Mouse (Mus musculus) heart, embryonic 11.5 days (tissue): ENCODE measurements at regions not wholly inside any gene's neighbourhood (a gene's known extent, or its start where the extent isn't known, plus 50 kb on each side); places are given as distances from the start of the nearest gene placed in this dataset.

Experiments used
- ATAC-seq: fragments of 200-750 bp; cut with Nextera tagmentation; replicated peaks from 2 replicates; pipeline ENCODE4 v1.8.0; 2017; ENCODE audit warnings: moderate library complexity; ENCODE audit not compliant: insufficient number of reproducible peaks, low FRiP score, low TSS enrichment
- H3K27ac ChIP-seq: fragments of 300-500 bp; sonication (generic); 2 replicates; pipeline ENCODE4 v1.5.1; 2014; ENCODE audit warnings: mild to moderate bottlenecking, low read depth, low read length
- H3K27me3 ChIP-seq: fragments of 300-500 bp; sonication (generic); 2 replicates; pipeline ENCODE4 v1.6.1; 2014; ENCODE audit warnings: mild to moderate bottlenecking, low read length, mixed read lengths; ENCODE audit not compliant: control insufficient read depth, insufficient read depth
- H3K36me3 ChIP-seq: fragments of 300-500 bp; sonication (generic); 2 replicates; pipeline ENCODE4 v1.6.1; 2014; ENCODE audit warnings: mild to moderate bottlenecking, low read length, moderate library complexity, mixed read lengths; ENCODE audit not compliant: control insufficient read depth, insufficient read depth
- H3K4me1 ChIP-seq: fragments of 300-500 bp; sonication (generic); 2 replicates; pipeline ENCODE4 v1.6.1; 2014; ENCODE audit warnings: low read length; ENCODE audit not compliant: control insufficient read depth, insufficient read depth
- H3K4me2 ChIP-seq: fragments of 300-500 bp; sonication (generic); 2 replicates; pipeline ENCODE4 v1.6.1; 2014; ENCODE audit warnings: mild to moderate bottlenecking, moderate library complexity
- H3K4me3 ChIP-seq: fragments of 300-500 bp; sonication (generic); 2 replicates; pipeline ENCODE4 v1.5.1; 2014; ENCODE audit warnings: low read depth, low read length
- H3K9ac ChIP-seq: fragments of 300-500 bp; sonication (generic); 2 replicates; pipeline ENCODE4 v1.6.1; 2014; ENCODE audit warnings: mild to moderate bottlenecking, low read depth, low read length, moderate library complexity
- H3K9me3 ChIP-seq: fragments of 300-500 bp; sonication (generic); replicated peaks from 2 replicates; pipeline ENCODE4 v1.6.1; 2016; ENCODE audit warnings: low read length; ENCODE audit not compliant: control insufficient read depth
- WGBS: fragments of 180-500 bp; shearing (Covaris S2); extraction: QIAGEN DNeasy Blood & Tissue Kit; methylation state at CpG from one replicate; pipeline ENCODE4 v1.1.7; 2014; ENCODE audit not compliant: insufficient replicate concordance; 5-methylcytosine and 5-hydroxymethylcytosine counted together

DNA sequence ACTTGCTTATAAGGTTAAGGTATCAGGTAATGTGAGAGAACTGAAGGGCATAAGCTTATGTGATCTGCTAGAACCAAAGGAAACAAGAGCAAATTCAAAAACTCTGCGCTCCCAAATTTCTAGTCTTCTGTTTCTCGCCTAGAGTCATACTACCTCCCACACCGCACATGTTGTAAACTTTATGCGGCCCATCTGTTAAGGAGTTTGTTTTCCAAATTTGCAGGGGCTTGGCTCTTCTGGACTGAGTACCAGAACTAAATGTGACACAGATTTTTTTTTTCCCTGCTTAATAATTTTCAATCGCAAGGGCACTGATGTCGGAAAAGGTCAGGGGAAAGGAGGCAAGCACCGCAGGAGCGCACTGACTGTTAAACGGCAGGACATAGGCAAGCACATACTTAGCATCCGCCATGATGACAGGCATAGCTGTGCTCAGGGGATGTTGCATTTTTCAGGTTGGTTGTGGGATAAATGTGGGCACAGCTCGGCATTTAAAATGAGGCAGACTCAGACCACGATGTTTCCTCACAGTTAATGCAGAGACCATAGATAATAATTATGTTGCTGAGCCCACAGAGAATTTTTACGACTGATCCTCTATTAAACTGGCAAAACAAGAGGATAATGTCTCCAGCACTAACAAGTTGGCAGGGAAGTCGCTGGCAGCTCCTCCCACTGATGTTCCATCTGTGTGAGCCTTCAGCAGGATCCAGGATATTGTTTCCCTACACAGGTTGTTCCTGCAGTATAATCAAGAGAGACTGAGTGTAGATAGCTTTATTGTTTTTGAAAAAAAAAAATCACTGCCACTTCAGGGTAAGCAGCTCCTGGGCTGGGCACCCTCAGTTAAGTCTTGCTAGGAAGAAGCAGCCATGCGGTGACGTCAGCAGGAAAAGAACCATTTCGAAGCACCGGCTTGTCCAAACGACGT is 428.2 kb upstream of the Atp2b1 start:
- Histone ChIP-seq H3K4me3 (no peak overlapping the region), H3K27me3 (no peaks in the 10 kb centered on the region), H3K36me3 (no peaks in the 10 kb centered on the region), H3K27ac (no peak overlapping the region), H3K9me3 (no peaks in the 10 kb centered on the region), H3K9ac (no peak overlapping the region), H3K4me1 (no peaks in the 10 kb centered on the region), H3K4me2 (no peak overlapping the region)
- ATAC-seq = no peak
- WGBS = 86% methylated on average over 20 of the region's 20 CpGs

DNA sequence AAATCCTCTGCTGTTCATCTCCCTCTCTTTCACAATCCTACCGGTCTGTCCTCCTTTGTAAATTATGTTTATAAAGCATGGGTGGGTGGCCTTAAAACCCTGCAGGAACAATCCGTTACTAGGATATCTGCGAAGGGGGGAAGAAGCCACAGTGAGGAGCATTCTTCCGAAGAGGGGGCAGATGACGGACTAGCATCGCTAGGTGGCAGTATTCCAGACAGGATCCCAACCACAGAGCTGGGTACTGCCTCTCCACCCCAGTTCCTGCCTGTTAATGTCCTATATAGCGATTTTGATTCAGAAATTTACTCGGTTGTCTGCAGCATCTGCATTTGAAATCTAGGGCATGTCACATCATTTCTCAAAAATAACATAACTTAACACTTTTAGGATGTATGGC is 419.9 kb upstream of the Atp2b1 start:
- WGBS = 20% methylated on average over 8 of the region's 8 CpGs
- H3K9ac ChIP-seq = no peak overlapping the region
- no peak overlapping the region for H3K4me2 ChIP-seq
- H3K27ac ChIP-seq = no peak overlapping the region
- no peaks in the 10 kb centered on the region for H3K4me1 ChIP-seq
- no peak for ATAC-seq
- no peaks in the 10 kb centered on the region for H3K27me3 ChIP-seq
- H3K36me3 ChIP-seq = no peaks in the 10 kb centered on the region
- H3K9me3 ChIP-seq = no peaks in the 10 kb centered on the region
- no peak overlapping the region for H3K4me3 ChIP-seq

DNA sequence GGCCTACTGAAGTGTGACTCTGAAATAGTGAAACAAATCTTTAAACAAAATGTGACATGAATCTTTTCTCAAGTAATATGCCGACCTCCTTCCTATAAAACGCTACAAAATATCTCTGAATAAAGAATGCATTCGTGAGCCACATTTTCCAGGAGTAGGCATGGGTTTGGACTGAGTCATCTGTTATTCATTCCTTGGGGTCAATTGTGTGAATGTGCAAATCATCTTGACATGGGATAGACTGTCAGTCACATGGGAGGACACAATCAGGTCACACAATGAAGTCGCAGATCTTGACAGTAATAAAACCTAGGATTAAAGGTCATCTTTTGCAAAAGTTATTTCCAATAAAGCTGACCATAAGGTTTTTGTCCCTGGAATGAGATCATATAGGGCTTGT is 418.0 kb upstream of the Atp2b1 start:
- no peak for ATAC-seq
- 78% methylated on average over 4 of the region's 4 CpGs for WGBS
- Histone ChIP-seq H3K4me2 (no peak overlapping the region), H3K4me3 (no peak overlapping the region), H3K9ac (no peak overlapping the region), H3K36me3 (no peaks in the 10 kb centered on the region), H3K9me3 (no peaks in the 10 kb centered on the region), H3K27me3 (no peaks in the 10 kb centered on the region), H3K27ac (no peak overlapping the region), H3K4me1 (no peaks in the 10 kb centered on the region; the same call in 1 of the 2 replicates)

DNA sequence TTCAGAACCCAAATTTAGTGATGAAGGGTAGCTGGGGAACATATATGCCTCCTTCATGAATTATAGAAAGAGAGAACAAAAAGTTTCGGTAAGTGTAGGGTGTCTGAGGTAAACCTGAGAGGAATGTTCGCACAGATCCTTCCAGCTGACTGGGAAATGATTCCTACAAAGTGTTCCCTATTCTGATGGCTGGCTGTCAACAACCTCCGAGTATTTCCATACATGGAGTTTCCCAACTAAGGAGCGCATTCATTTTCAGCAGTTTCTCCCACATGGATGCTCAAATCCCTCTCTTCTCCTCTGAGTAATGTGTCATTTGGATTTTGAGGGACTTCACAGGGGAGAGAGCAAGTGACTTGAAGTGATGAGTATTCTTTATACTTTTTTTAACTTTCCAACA is 413.9 kb upstream of the Atp2b1 start:
- Histone ChIP-seq H3K36me3 (no peaks in the 10 kb centered on the region), H3K27me3 (no peaks in the 10 kb centered on the region), H3K27ac (no peak overlapping the region), H3K4me3 (no peak overlapping the region), H3K4me2 (no peak overlapping the region), H3K9me3 (no peaks in the 10 kb centered on the region), H3K9ac (no peak overlapping the region), H3K4me1 (no peaks in the 10 kb centered on the region; the same call in 1 of the 2 replicates)
- WGBS = 74% methylated on average over 4 of the region's 4 CpGs
- no peak for ATAC-seq

DNA sequence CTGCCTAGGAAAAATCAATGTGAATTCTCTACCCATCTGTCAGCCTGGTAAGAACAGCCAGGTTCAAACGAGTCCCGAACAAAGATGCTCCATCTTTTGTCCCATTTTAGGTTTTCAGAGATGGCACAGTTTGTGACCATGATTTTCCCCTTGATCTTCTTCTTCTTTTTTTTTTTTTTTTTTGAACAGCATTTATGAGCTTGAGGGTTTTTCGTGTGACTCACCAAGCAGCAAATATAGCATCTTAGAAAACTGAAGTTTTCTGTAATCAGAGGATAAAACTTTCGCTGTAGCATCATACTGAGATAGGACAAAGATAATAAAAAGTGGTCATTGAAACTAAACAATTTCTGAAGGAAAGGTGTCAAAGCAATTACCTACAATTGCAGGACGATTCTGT is 412.6 kb upstream of the Atp2b1 start:
- H3K9me3 ChIP-seq = no peaks in the 10 kb centered on the region
- H3K4me2 ChIP-seq = no peak overlapping the region
- no peak overlapping the region for H3K4me3 ChIP-seq
- H3K4me1 ChIP-seq = no peaks in the 10 kb centered on the region; the same call in 1 of the 2 replicates
- no peak overlapping the region for H3K27ac ChIP-seq
- 80% methylated on average over 5 of the region's 5 CpGs for WGBS
- H3K9ac ChIP-seq = no peak overlapping the region
- no peaks in the 10 kb centered on the region for H3K27me3 ChIP-seq
- no peaks in the 10 kb centered on the region for H3K36me3 ChIP-seq
- no peak for ATAC-seq

DNA sequence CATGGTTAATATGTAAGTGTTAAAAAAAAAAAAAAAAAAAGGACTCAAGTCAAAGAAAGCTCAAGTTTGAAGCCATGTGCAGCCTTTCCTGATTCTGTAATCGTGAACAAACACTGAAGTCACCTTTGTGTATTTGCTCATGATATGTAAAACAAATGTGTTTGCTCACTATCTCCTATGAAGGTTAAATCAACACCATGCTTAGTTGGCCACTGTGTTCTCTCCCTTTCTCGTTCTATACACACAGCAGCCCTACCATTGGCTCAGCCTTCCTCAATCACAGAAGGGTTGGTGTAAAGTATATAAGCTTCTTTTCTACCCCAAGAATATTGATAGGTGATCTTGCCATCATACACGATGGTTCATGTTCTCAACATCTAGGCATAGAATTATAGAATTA is 409.7 kb upstream of the Atp2b1 start:
- Histone ChIP-seq H3K27ac (no peak overlapping the region), H3K9me3 (no peaks in the 10 kb centered on the region), H3K4me3 (no peak overlapping the region), H3K36me3 (no peaks in the 10 kb centered on the region), H3K4me2 (no peak overlapping the region), H3K4me1 (no peaks in the 10 kb centered on the region; the same call in 1 of the 2 replicates), H3K9ac (no peak overlapping the region), H3K27me3 (no peaks in the 10 kb centered on the region)
- ATAC-seq = no peak
- 68% methylated on average over 3 of the region's 3 CpGs for WGBS

DNA sequence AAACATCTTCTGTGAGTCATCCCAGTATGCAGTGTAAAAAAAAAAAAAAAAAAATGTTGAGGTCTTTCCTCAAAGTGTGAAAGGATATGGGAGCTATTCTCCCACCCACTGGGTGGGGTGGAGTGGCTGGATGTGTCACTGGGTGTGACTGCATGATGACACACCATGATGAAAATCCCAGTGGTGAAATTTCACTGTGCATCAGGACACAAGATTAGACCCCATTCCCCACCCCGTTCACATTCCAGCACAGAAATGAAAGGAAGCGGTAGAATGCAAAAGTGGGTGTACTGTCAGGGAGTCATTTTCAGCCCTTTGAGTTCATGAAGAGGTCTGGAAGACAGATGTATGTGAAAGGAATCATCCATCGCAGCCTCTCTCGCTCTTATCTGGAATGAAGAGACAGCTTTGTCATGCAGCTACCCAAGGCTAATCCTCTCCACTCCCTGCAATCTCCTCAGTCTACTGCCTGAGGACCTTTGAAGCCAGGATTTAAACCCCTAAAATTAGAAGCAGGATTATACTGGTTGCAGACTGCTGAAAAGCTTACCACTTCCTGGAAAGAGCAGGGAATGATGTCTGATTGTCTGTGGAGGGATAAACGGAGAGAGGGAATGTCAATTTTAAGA is 405.6 kb upstream of the Atp2b1 start:
- H3K4me3 ChIP-seq = no peak overlapping the region
- no peak overlapping the region for H3K4me2 ChIP-seq
- 29% methylated on average over 5 of the region's 5 CpGs for WGBS
- no peaks in the 10 kb centered on the region for H3K9me3 ChIP-seq
- H3K27ac ChIP-seq = no peak overlapping the region
- H3K27me3 ChIP-seq = no peaks in the 10 kb centered on the region
- no peak overlapping the region for H3K9ac ChIP-seq
- no peaks in the 10 kb centered on the region for H3K4me1 ChIP-seq
- H3K36me3 ChIP-seq = no peaks in the 10 kb centered on the region
- no peak; the same call in 1 of the 2 replicates for ATAC-seq

DNA sequence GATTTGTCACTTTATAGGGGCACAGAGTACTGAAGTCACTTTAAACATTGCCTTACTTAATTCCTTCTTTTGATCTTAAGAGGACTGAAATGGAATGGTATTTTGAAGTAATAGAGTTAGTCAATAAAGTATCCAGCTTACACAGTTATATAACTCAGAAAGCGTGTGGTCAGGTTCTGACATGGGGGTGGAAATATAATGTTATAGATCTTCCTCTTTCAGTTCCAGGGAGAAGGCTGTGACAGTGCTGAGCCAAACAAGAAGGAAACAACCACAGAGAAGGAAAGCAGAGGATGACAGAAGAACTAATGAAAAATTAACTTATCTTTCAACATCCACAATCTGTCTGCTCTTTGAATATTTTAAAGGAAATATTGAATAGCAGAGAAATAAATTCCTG is 399.4 kb upstream of the Atp2b1 start:
- Histone ChIP-seq H3K4me2 (no peak overlapping the region), H3K4me3 (no peak overlapping the region), H3K27me3 (no peaks in the 10 kb centered on the region), H3K36me3 (no peaks in the 10 kb centered on the region), H3K9me3 (no peaks in the 10 kb centered on the region), H3K9ac (no peak overlapping the region), H3K4me1 (no peaks in the 10 kb centered on the region), H3K27ac (no peak overlapping the region)
- ATAC-seq = no peak
- WGBS = 82% methylated on average over 1 of the region's 1 CpGs
